Mouse (Mus musculus) retina, embryonic 14.5 days (tissue): ENCODE data around the gene Hist1h2ad.
A peak's percentile ranks its signal among the peaks of the same experiment; 100 is the strongest.
"Not testable (repeated sequence)": the region's sequence is repeated elsewhere in the genome, so short reads cannot be mapped to it uniquely, and the experiment has no call there.

ENCODE experiments used
- DNase-seq: peaks from one replicate; pipeline ENCODE4 v3.0.0-alpha.2; 2015; ENCODE audit warnings: low spot score

Gene Hist1h2ad

DNA sequence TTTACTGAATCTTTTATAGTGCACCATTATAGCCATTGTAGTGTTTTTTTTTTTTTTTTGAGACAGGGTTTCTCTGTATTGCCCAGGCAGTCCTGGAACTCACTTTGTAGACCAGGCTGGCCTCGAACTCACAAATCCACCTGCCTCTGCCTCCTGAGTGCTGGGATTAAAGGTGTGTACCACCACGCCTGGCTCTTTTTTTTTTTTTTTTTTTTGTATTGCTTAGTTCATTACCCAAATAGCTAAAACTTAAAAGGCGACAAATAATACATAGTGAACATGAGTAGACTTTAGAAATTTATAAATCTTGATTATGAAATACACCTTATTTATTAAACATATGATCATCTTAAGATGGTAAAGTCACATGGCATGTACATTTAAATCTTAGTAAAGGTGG is 32.7 kb upstream of the Hist1h2ad start:
- no peak for DNase-seq

DNA sequence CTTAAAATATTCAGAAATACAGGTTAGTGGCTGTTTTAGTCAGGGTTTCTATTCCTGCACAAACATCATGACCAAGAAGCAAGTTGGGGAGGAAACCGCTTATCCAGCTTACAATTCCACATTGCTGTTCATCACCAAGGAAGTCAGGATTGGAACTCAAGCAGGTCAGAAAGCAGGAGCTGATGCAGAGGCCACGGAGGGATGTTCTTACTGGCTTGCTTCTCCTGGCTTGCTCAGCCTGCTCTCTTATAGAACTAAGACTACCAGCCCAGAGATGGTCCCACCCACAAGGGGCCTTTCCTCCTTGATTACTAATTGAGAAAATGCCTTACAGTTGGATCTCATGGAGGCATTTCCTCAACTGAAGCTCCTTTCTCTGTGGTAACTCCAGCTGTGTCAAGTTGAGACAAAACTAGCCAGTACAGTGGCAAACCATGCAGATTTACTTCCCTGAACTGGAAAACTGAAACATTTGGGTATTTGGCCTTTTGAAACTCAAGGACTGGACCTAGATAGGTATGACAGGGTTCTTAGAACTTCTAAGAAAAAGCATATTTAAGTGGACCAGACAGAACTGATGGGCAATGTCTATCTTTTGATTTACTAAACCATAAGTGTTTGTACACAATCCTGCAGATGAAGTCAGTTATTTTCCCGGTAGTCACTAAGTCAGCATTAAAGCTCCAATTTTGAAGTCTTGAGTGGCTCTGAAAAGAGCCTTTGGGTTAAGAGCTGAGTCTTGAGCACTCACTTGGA is 31.8 kb upstream of the Hist1h2ad start:
- DNase-seq: not testable (repeated sequence)

DNA sequence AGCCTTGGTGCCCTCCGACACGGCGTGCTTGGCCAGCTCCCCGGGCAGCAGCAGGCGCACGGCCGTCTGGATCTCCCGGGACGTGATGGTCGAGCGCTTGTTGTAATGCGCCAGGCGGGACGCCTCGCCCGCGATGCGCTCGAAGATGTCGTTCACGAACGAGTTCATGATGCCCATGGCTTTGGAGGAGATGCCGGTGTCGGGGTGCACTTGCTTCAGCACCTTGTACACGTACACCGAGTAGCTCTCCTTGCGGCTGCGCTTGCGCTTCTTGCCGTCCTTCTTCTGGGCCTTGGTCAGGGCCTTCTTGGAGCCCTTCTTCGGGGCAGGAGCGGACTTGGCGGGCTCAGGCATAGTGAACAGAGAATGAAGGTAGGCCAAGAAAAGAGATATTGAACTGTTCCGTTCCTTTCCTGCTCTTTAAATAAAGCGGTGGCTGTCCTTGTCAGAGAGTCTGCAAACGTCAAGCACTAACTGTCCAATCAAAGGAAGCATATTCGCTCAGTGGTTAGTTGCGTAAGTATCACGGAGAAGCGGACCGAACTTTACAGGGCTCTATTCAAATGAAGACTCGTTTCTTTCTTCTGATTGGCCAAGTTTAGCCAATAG is 31.1 kb upstream of the Hist1h2ad start, which contains the start of gene Hist1h2bh:
TSS of gene Hist1h2bh (minus strand) at position 394 of the 609 bp plus-strand sequence.
- peak; percentile 85 for DNase-seq

DNA sequence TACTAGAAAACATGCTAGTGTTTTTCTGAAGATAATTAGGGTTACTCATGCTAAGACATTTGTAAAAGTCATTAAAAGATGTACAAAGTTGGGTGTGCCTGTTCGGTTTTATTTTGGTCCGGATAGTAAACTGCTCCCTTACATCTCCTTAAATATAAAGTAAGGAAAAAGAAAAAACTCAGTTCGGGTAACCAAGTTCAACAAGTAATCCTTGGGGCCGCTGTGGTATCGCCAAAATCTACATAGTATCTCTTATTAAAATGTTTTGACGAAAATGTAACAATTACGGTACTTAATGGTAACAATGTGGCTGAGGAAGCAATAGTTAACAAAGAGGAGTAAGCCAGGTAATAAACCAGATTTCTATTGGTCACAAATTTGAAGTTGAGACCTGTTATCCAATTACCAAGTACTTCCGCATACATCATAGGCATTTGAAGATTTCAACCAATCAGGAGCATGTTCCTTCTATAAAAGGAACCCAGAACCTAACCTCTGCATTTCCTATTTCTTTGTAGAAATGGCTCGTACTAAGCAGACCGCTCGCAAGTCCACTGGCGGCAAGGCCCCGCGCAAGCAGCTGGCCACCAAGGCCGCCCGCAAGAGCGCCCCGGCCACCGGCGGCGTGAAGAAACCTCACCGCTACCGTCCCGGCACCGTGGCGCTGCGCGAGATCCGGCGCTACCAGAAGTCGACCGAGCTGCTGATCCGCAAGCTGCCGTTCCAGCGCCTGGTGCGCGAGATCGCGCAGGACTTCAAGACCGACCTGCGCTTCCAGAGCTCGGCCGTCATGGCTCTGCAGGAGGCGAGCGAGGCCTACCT is 30.0 kb upstream of the Hist1h2ad start, which contains the start of gene Hist1h3f:
TSS of gene Hist1h3f (plus strand) at position 88 of the 822 bp plus-strand sequence.
- peak; percentile 98 for DNase-seq

DNA sequence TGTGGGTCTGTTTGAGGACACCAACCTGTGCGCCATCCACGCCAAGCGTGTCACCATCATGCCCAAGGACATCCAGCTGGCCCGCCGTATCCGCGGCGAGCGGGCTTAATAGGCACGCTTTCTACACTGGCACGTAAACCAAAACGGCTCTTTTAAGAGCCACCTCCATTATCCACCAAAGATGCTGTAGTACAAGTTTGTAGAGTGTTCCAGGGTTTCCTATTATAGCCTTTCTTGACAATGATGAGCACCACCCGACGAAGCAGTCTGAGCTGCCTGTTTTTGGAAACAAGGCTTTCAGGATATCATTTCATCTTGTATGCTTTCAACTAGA is 29.4 kb upstream of the Hist1h2ad start:
- DNase-seq: not testable (repeated sequence)

DNA sequence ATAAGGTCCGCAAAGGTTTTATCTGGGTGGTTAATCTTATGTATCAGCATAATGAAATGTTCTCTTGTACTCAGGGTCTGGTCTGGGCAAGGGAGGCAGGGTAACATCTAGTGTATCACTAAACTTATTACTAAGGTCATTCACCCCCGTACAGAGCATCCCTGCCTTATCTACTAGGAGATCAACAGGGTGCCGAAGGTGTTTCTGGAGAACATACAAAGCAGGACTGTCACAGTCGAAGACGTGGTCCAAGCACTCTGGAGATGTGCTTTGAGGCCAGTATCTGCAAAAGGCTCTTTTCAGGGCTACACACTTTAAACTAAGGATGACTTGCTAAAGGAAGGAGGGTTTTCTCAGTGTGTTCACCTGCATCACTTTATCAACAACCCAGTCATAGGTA is 27.5 kb upstream of the Hist1h2ad start:
- no peak for DNase-seq

DNA sequence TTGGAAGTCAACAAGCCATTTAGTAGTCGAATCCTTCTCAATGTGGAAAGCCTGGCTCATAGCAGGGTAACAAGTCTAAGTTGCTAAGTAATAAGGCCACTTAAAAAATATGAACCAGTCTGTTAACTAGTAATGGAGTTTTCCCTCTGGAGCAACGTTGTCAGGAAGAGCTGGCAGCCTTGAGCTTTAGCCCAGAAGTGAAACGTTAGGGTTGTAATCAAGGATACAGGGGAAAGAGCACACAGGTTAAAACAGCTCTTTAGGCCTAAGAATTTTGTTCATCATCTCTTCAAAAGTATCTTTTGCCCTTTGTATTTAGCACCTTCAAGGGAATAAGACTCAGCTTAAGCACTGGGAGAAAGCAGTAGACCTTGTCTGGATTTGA is 23.4 kb upstream of the Hist1h2ad start:
- peak; percentile 43 for DNase-seq

DNA sequence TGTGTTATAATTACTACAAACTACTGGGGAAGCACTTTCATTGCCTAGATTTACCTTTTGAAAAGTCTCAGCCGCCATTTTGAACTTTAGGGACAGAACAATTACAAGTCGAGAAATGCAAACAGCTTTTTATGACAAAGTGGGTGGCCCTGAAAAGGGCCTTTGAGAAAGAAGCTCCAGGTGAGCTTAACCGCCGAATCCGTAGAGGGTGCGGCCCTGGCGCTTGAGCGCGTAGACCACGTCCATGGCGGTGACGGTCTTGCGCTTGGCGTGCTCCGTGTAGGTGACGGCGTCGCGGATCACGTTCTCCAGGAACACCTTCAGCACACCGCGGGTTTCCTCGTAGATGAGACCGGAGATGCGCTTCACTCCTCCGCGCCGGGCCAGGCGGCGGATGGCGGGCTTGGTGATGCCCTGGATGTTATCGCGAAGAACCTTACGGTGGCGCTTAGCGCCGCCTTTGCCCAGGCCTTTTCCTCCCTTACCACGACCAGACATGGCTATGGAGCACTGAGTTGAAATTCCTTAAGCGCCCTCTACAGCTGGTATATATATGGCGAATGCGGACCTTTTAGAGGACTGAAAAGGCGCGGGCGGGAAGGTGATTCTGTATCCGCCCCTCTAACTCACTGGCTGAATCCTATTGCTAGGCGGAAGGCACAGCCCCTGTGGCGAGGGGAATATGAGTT is 22.9 kb upstream of the Hist1h2ad start, which contains the start of gene Hist1h4f:
TSS of gene Hist1h4f (minus strand) at position 503 of the 689 bp plus-strand sequence.
- peak; percentile 96 for DNase-seq

DNA sequence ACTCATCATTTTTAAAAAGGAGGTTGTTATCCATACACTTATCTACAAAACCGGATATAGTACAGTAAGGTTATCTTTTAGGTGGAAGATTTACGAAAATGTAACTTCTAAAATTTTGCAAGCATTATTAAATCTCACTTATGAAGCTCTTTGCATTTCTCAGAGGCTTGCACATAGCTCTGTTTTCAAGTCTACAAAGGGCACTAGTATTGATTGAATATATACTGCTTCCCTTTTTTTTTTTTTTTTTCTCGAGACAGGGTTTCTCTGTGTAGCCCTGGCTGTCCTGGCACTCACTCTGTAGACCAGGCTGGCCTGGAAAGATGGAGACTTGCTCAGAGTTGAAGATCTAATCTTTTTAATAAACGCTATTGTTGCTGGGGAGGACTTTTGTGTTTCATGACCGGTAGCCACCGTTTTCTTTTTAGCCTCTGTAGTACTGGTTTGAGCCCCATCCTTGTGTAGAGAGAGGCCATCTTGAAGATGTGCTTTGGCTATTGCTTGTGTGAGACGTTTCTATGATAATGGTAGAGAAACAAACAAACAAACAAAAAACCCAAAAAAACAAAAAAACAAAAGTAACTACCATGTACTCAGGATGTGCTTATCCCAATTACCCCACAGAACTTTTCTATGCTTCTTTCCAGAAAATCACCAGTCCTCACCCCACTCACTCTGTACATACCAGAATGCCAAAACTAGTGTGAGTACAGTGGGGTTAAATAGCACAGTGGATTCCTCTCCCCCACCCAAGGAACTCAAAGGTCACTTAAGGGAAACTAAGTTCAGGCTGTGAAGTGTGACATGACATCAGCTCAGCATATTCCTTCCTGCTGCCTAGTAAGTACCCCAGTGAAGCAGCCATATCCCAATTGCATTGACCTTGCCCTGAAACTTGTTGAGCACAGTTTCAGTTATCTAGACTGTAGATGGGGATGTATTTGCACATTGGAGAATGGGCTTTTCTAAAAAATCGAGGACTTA is 22.0 kb upstream of the Hist1h2ad start:
- DNase-seq: no peak

DNA sequence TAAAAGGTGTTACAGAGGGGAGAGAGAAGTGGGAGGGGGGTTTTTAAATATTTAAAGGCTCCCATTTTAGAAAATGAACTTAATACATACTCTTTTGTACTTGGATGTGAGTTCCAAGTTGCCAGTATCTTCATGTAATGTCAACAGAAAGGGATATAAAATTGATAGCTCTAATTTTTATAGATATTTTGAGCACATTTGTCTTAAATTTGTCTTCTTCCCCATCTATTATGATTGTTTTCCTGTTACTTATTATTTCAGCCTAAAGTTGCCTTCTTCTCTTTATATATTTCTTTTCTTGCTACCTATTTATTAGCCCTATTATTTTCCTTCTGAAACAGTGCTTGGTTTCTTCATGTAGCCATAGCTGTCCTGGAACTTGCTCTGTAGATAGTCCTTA is 21.2 kb upstream of the Hist1h2ad start, which contains the start of gene Hist1h1d:
TSS of gene Hist1h1d (plus strand) at position 301 of the 400 bp plus-strand sequence.
- DNase-seq: no peak

DNA sequence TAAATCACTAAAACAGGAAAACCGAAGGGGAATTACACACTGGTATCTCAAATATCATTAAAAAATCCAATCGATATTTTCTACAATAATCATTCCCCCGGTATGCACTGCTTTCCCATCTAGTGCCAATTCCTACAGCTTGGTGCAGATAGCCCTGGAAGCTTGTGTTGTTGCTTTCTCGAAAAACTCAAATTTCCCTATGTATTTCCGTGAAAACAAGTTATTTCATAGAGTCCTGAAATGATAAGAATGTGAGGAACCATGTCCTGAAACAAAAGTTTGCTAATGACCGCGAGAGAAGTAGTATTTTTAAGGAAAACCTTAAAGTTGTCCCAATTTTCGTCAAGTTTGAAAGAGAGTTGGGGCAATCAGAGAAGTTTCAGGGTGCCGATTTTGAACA is 19.8 kb upstream of the Hist1h2ad start:
- no peak for DNase-seq

DNA sequence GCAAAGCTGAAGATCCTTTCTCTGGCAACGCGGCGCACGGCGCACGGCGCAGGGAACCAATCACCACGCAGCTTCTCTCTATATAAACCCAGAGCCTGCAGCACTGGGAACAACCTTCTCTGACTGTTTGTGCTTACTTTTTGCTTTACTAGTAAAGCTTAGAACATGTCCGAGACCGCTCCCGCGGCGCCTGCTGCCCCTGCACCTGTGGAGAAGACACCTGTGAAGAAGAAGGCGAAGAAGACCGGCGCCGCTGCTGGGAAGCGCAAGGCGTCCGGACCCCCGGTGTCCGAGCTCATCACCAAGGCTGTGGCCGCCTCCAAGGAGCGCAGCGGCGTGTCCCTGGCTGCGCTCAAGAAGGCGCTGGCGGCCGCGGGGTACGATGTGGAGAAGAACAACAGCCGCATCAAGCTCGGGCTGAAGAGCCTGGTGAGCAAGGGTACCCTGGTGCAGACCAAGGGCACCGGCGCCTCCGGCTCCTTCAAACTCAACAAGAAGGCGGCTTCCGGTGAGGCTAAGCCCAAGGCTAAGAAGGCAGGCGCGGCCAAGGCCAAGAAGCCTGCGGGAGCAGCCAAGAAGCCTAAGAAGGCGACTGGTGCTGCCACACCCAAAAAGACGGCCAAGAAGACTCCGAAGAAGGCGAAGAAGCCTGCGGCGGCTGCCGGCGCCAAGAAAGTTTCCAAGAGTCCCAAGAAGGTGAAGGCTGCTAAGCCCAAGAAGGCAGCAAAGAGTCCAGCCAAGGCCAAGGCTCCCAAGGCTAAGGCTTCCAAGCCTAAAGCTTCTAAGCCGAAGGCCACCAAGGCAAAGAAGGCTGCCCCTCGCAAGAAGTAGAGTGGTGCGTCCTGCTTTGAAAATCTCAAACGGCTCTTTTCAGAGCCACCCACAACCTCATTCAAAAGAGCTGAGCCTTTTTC is 19.0 kb upstream of the Hist1h2ad start:
- peak; percentile 88 for DNase-seq

DNA sequence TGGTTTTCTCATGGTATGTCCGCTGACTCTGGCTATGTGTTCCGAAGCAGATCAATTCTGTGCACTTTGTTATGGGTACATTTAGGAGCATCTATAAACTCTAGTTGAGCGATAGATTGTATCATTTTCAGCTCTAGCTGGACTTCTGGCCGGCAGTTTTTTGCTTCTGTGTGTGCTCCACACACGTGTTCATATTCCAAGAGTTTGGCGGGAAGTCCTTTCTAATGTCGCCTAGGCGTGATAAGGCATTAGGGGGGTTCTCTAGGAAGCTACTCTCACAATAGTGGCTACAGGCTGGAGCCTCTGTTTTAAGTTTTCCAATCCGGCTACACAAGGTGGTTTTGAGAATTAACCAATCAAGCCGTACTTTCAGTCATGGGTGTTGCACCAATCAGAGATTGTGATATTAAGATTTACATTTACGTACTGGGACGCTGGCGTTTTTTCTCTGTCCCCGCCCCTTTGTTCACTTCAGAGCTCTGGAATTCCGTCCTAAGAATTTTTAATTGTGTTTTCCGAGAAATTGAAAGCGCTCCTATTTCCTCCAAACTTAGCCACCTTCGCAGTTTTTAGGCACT is 18.3 kb upstream of the Hist1h2ad start:
- peak; percentile 92 for DNase-seq

DNA sequence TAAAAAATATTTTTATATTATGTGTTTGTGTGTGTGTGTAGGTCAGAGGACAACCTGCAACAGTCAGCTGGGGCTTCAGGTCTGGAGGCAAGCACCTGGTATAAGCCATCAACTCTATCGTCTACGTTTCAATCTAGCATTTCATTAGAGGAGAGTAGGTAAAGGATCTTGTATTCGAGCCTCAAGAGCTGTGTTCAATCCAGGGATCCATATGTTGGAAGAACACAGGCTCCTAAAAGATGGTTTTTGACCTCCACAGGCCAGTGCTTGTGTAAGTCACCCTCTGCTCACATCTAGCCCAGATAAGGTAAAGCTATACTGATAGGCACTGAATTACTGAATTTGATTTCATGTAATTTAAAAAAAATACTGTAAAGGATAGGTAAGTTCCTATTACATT is 17.3 kb upstream of the Hist1h2ad start:
- no peak for DNase-seq

DNA sequence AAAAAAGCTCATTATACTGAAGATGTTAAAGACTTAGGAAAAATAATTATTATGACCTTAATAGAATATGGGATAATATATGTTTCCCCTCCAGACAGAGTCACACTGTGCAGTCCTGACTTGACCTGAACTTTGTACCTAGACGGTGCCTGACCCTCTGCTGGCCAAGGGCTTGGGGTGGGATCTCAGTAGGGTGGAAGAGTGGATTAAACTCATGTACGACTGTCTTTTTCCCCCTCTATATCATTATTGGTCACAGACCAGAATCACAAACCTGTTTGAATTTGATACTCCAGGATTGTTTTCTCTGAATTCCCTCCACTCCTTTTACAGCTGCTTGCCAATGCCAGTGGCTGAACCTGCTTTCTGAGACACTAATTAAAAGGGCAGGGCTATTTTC is 13.5 kb upstream of the Hist1h2ad start:
- DNase-seq: not testable (repeated sequence)

DNA sequence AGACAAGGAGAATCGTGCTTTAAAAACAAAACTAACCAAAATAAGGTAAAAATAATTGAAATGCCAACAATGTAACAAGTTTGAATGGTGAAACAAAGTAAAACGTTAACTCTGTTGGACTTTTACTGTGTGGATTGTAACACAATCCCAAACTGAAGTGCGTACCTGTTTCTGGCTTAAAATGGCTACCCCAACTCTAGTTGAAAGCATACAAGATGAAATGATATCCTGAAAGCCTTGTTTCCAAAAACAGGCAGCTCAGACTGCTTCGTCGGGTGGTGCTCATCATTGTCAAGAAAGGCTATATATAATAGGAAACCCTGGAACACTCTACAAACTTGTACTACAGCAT is 12.7 kb upstream of the Hist1h2ad start:
- DNase-seq: not testable (repeated sequence)

DNA sequence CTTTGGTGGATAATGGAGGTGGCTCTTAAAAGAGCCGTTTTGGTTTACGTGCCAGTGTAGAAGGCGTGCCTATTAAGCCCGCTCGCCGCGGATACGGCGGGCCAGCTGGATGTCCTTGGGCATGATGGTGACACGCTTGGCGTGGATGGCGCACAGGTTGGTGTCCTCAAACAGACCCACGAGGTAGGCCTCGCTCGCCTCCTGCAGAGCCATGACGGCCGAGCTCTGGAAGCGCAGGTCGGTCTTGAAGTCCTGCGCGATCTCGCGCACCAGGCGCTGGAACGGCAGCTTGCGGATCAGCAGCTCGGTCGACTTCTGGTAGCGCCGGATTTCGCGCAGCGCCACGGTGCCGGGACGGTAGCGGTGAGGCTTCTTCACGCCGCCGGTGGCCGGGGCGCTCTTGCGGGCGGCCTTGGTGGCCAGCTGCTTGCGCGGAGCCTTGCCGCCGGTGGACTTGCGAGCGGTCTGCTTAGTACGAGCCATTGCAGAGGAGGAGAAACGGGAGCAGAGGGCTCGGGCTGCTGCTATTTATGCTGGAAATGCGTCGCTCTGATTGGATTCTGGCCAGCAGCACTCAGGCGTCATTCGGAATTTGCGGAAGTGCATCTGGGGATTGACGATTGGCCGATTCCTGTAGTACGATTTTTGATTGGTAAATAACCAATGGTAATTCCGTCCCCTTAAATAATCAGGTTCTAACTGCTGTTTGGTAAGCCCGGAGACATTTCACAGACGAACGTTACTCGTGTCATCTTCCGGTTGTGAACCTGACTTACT is 12.1 kb upstream of the Hist1h2ad start, which contains the start of gene Hist1h3e:
TSS of gene Hist1h3e (minus strand) at position 487 of the 777 bp plus-strand sequence.
- DNase-seq: peak; percentile 99

DNA sequence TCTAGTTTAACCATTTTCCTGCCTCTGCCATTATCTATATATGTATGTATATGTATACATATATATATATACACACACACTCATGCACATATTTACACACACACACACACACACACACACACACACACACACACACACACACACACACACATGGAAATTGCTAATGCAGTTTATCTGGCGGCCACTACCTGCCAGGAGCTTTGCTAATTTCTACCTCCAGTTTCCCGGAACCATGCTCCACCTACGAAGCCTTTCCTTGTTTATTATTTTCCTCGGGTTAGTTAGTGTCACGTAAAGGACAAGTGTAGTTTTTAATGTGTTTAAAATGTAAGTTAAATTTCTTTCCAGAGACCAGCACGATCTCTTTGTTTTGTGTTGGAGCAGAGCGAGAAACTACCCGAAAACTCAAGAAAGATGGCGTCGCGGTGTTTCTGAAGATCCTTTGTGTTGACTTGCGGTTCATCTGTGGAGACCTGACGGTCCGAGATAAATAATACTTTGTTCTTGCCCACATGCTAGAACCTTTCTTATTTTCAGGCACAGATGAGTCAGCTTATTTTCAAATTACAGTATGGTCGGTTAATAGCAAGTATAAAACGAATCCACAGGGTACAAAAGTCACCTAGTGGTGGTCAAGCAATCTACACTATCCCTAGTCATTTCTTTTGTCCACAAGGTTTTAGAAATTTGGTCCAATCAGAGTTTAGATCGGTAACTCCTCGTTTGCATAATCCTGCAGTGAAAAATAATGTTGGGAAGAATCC is 11.3 kb upstream of the Hist1h2ad start:
- peak; percentile 84 for DNase-seq
